Mouse (Mus musculus) ES-Bruce4 (cell line): ENCODE results near the gene Optc. TPM values are rescaled to one million over a fixed set of nuclear protein-coding genes. Genes with fewer than 3 reads are reported as not detected.

ENCODE experiments used
- H3K27ac ChIP-seq: 2 replicates; pipeline ENCODE4 v1.5.1; 2012; ENCODE audit warnings: low read length, inconsistent platforms; ENCODE audit not compliant: insufficient read depth
- H3K27me3 ChIP-seq: 2 replicates; pipeline ENCODE4 v1.6.1; 2012; ENCODE audit warnings: mild to moderate bottlenecking, low read length, inconsistent platforms; ENCODE audit not compliant: control insufficient read depth, poor library complexity, insufficient read depth, severe bottlenecking
- H3K36me3 ChIP-seq: 2 replicates; pipeline ENCODE4 v1.6.1; 2012; ENCODE audit warnings: inconsistent platforms, mild to moderate bottlenecking, low read length, moderate library complexity; ENCODE audit not compliant: control insufficient read depth, poor library complexity, insufficient read depth, severe bottlenecking
- H3K4me1 ChIP-seq: one replicate; pipeline ENCODE4 v1.8.1; 2011; ENCODE audit warnings: low read length; ENCODE audit not compliant: control insufficient read depth, insufficient read depth
- H3K4me3 ChIP-seq: 2 replicates; pipeline ENCODE4 v1.5.1; 2011; ENCODE audit warnings: low read depth, mild to moderate bottlenecking, low read length
- H3K9ac ChIP-seq: 2 replicates; pipeline ENCODE4 v1.6.1; 2012; ENCODE audit warnings: low read depth, mild to moderate bottlenecking, inconsistent platforms; ENCODE audit not compliant: poor library complexity, severe bottlenecking
- H3K9me3 ChIP-seq: replicated peaks from 2 replicates; pipeline ENCODE4 v1.6.1; 2012; ENCODE audit warnings: mild to moderate bottlenecking, low read length, inconsistent platforms; ENCODE audit not compliant: control insufficient read depth, poor library complexity, insufficient read depth, severe bottlenecking
- CTCF ChIP-seq: IDR thresholded peaks from one replicate; pipeline ENCODE4 v1.8.1; 2011; ENCODE audit warnings: low read depth, low read length
- EP300 ChIP-seq: IDR thresholded peaks from 2 replicates; pipeline ENCODE4 v1.6.1; 2011; ENCODE audit warnings: low read depth, low read length; ENCODE audit not compliant: insufficient read depth
- POLR2A ChIP-seq: IDR thresholded peaks from one replicate; pipeline ENCODE4 v1.8.1; 2011; ENCODE audit warnings: low read length; ENCODE audit not compliant: insufficient read depth
- polyA plus RNA-seq: library from polyadenylated mRNA; stranded (reverse); fragments of >200 nt; gene quantifications from 2 replicates; pipeline ENCODE4 v1.2.4, GENCODE M21; 2011; ENCODE audit warnings: low read depth; ENCODE audit not compliant: missing spikeins, insufficient read depth, insufficient read length

Gene Optc
- polyA plus RNA-seq, 1 experiment: not detected

DNA sequence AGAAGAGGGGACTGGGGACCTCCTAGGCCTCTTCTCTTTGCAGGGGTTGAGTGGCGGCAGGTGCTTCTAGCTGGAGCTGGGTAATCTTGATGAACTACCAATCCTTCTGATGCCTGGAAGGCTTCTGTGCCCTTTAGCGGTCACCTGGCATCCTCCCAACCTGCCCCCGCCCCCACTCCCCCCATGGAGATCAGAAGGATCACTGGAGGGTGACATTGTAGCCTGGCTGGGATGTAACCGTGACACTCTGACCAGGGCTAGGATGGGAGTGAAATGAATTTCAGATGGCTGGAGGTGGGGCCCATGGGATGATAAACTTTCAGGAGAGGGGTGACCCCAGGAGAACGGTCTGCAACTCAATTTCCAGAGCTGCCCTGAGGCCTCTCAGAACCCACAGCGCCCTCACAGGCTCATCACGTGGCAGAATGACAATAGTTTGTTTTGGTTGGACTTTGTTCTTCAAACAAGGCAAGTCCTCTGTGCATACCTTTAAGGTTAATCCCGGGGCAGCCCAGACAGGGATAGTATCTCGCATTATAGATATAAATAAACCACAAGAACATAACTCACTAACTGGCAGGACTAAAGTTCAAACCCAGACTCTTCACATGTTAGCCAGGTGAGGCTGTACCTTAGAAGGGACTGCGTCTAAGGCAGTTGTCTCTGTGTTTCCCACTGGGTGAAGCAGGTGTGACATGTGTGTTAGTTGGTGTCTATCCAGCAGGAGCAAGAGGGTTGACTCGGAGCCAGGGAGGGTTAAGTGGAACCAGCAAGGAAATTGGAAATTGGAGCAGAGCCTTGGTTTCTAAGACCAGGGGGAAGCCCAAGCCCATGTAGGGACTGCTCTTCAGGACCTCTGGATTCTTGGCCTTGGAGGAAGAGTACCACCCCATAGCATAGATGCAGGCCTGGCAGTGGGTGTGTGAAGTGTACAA, 25.2 kb downstream of the Optc start:
- Histone ChIP-seq H3K36me3 (no peaks in the 10 kb centered on the region), H3K9me3 (no peaks in the 10 kb centered on the region), H3K9ac (no peak overlapping the region), H3K4me3 (no peak overlapping the region), H3K4me1 (no peaks in the 10 kb centered on the region), H3K27ac (no peak overlapping the region), H3K27me3 (no peaks in the 10 kb centered on the region)
- TF ChIP-seq CTCF (no peak), EP300 (no peak), POLR2A (no peak)

- H3K27me3 ChIP-seq: no peaks in the 10 kb centered on the region
- H3K9me3 ChIP-seq: no peaks in the 10 kb centered on the region
- H3K4me3 ChIP-seq: no peak overlapping the region
- H3K4me1 ChIP-seq: no peaks in the 10 kb centered on the region
- no peaks in the 10 kb centered on the region for H3K36me3 ChIP-seq
- no peak overlapping the region for H3K9ac ChIP-seq
- no peak overlapping the region for H3K27ac ChIP-seq
- no peak for TF ChIP-seq CTCF
- no peak for TF ChIP-seq POLR2A
- no peak for TF ChIP-seq EP300
Measured at GRCm38 (mm10) chr1:133881813-133882212, 26.0 kb downstream of the Optc start.

DNA sequence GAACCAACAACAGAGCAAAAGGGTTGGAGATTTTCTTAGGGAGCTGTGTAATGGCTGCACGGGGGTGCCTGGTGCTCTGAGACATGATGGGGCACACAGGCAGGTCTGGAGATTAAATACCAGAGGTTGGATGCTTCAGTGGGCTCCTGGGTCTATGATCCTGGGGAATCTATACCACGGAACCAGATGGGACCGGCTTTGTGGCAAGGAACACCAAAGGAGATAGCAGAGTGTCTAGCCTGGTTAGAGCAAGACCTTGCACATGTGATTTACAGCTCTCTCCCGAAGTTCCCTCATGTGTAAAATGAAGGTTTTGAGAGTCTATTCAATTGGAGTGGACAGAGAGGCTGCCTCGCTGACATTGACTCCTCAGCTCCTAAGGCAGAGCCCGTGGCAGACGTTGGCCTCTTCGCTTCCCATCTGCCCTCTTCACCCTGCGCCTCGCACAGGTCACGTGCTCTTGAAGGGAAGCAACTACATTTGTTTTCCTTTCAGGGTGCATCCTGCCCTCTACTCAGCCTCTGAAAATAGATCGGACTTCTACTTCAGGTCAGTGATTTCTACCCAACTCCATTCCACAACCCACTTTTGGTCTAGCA, 28.9 kb downstream of the Optc start:
- Histone ChIP-seq H3K27ac (no peak overlapping the region), H3K9ac (no peak overlapping the region), H3K36me3 (no peaks in the 10 kb centered on the region), H3K27me3 (no peaks in the 10 kb centered on the region), H3K4me1 (no peaks in the 10 kb centered on the region), H3K9me3 (no peaks in the 10 kb centered on the region), H3K4me3 (no peak overlapping the region)
- no peak for TF ChIP-seq EP300
- no peak for TF ChIP-seq POLR2A
- no peak for TF ChIP-seq CTCF

DNA sequence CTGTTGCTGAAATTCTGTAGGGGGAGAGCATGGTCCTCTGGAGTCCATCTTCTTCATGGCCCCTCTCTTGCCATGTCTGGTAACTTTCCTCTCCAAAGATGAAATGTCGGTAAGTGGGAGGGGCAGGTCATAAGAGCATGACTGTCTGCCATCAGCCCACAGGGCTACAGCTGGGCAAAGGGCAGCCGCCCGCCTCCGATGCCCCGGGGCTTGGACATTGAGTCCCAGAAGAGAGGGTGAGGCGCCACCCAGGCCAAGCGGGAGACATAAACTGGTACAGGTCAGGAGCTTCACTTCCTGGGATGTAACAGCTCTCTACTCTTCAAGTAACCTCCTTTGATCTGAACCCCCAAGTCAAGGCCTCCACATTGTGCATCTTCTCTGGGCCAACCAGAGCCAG, 30.9 kb downstream of the Optc start:
- Histone ChIP-seq H3K9ac (no peak overlapping the region), H3K4me1 (no peaks in the 10 kb centered on the region), H3K9me3 (no peaks in the 10 kb centered on the region), H3K4me3 (no peak overlapping the region), H3K36me3 (no peaks in the 10 kb centered on the region), H3K27me3 (no peaks in the 10 kb centered on the region), H3K27ac (no peak overlapping the region)
- no peak for TF ChIP-seq CTCF
- TF ChIP-seq POLR2A: no peak
- no peak for TF ChIP-seq EP300

DNA sequence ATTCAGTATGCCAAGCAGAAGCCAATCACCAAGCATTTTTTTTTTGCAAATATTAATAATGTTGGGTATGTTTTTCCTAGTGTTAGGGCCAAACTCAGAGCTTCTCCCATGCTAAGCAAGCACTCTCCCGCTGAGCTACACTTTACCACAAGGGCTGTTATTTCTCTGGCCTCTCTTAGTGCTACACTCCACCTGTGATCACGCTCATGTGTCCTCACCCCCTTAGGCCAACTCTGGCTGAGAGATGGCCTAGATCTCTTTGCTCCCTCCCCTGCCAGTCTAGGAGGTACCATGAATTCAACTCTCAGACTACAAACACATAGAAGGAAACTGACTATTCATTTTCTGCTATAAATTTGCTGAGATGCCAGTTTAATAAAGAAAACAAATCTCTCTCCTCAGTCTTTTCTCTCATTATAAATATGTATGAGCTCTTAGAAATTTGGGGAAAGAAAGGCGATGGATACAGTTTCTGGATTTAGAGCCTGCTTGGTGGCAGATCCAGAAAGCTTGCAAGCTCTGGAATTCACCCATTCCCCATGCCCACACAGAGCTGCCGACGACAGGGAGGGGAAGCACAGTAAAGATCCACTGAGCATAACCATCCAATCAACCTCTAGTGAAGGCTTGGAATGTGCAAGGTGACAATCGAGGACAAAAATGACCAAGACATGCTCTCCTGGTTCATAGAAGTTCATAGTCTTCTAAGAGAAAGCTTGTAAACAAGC, 34.5 kb downstream of the Optc start:
- TF ChIP-seq CTCF: no peak
- TF ChIP-seq POLR2A: no peak
- no peak for TF ChIP-seq EP300
- H3K27me3 ChIP-seq: no peaks in the 10 kb centered on the region

GRCm38 (mm10) chr1:133871241-133871640, 36.6 kb downstream of the Optc start:
- no peak overlapping the region for H3K4me3 ChIP-seq
- H3K36me3 ChIP-seq: no peaks in the 10 kb centered on the region
- H3K27me3 ChIP-seq: no peaks in the 10 kb centered on the region
- TF ChIP-seq POLR2A (no peak), EP300 (no peak), CTCF (no peak)
- no peaks in the 10 kb centered on the region for H3K9me3 ChIP-seq
- H3K27ac ChIP-seq: no peak overlapping the region
- no peak overlapping the region for H3K9ac ChIP-seq
- H3K4me1 ChIP-seq: no peaks in the 10 kb centered on the region

More for the DNA sequence above, 34.5 kb downstream of the Optc start:
- Histone ChIP-seq H3K4me1 (no peaks in the 10 kb centered on the region), H3K27ac (no peak overlapping the region), H3K9me3 (no peaks in the 10 kb centered on the region), H3K9ac (no peak overlapping the region), H3K36me3 (no peaks in the 10 kb centered on the region), H3K4me3 (no peak overlapping the region)
